Mouse (Mus musculus) liver, embryonic 14.5 days (tissue): ENCODE data around the gene Polq. TPM values are rescaled to one million over a fixed set of nuclear protein-coding genes. Genes with fewer than 3 reads are reported as not detected.

ENCODE experiments used
- ATAC-seq: fragments of 200-750 bp; cut with Nextera tagmentation; 2 replicates; pipeline ENCODE4 v1.8.0; 2017; ENCODE audit warnings: moderate number of reproducible peaks, mild to moderate bottlenecking, moderate library complexity; ENCODE audit not compliant: insufficient read depth
- DNase-seq, 3 experiments: peaks; one replicate each; pipeline ENCODE4 v3.0.0-alpha.2; 2012 to 2013; ENCODE audit warnings: low read depth in 3 of 3, low spot score in 3 of 3
- H3K27ac ChIP-seq: fragments of 300-500 bp; sonication (generic); 2 replicates; pipeline ENCODE4 v1.5.1; 2014; ENCODE audit warnings: moderate library complexity, mild to moderate bottlenecking, control low read depth, inconsistent platforms
- H3K27me3 ChIP-seq: fragments of 300-500 bp; sonication (generic); 2 replicates; pipeline ENCODE4 v1.6.1; 2014; ENCODE audit warnings: mild to moderate bottlenecking, low read length, moderate library complexity; ENCODE audit not compliant: control insufficient read depth, insufficient read depth
- H3K36me3 ChIP-seq: fragments of 300-500 bp; sonication (generic); replicated peaks from 2 replicates; pipeline ENCODE4 v1.6.1; 2014; ENCODE audit warnings: low read depth; ENCODE audit not compliant: control insufficient read depth, insufficient read depth
- H3K4me1 ChIP-seq, 2 experiments: fragments of 200-500 bp in 1 of 2; fragments of 300-500 bp in 1 of 2; sonication (generic) in 1 of 2; replicated peaks; 2 replicates each; pipeline ENCODE4 v1.6.1; 2012 to 2014; ENCODE audit warnings: antibody characterized with exemption in 1 of 2, inconsistent platforms in 1 of 2, low read length in 1 of 2; ENCODE audit not compliant: control insufficient read depth in 2 of 2, insufficient read depth in 2 of 2
- H3K4me2 ChIP-seq: fragments of 300-500 bp; sonication (generic); 2 replicates; pipeline ENCODE4 v1.6.1; 2014; ENCODE audit warnings: low read depth, mild to moderate bottlenecking, control low read depth, moderate library complexity
- H3K4me3 ChIP-seq, 2 experiments: fragments of 200-500 bp in 1 of 2; fragments of 300-500 bp in 1 of 2; sonication (generic) in 1 of 2; 2 replicates each; pipeline ENCODE4 v1.5.1; 2012 to 2014; ENCODE audit warnings: low read depth in 2 of 2, low read length in 2 of 2, mild to moderate bottlenecking in 2 of 2, control low read depth in 1 of 2, inconsistent platforms in 1 of 2, moderate library complexity in 1 of 2; ENCODE audit not compliant: insufficient read depth in 1 of 2
- H3K9ac ChIP-seq: fragments of 300-500 bp; sonication (generic); replicated peaks from 2 replicates; pipeline ENCODE4 v1.6.1; 2014; ENCODE audit warnings: mild to moderate bottlenecking, control low read depth, moderate library complexity
- H3K9me3 ChIP-seq: fragments of 300-500 bp; sonication (generic); 2 replicates; pipeline ENCODE4 v1.6.1; 2016; ENCODE audit warnings: low read length, mixed read lengths; ENCODE audit not compliant: control insufficient read depth
- CTCF ChIP-seq: IDR thresholded peaks from 2 replicates; pipeline ENCODE4 v1.5.1; 2016; ENCODE audit warnings: antibody characterized with exemption, low read depth, control low read depth
- EP300 ChIP-seq: IDR thresholded peaks from 2 replicates; pipeline ENCODE4 v1.6.1; 2016; ENCODE audit warnings: antibody characterized with exemption, low read depth
- WGBS: fragments of 180-500 bp; shearing (Covaris S2); extraction: QIAGEN DNeasy Blood & Tissue Kit; methylation state at CpG from one replicate; pipeline ENCODE4 v1.1.7; 2014; ENCODE audit not compliant: insufficient replicate concordance; 5-methylcytosine and 5-hydroxymethylcytosine counted together
- polyA plus RNA-seq, 2 experiments: library from polyadenylated mRNA; depleted of rRNA in 1 of 2; stranded (reverse) in 1 of 2; unstranded in 1 of 2; fragments of >200 nt; fragmentation: Nextera tagmentation in 1 of 2; extraction: Ambion mirVana in 1 of 2; gene quantifications; 2 replicates each; pipeline versions ENCODE4 v1.2.1 to v1.2.3; 2012 to 2014

Polq gene
- polyA plus RNA-seq (2012; rRNA removed) (5.9 and 8.7 TPM in 2 replicates), polyA plus RNA-seq (2014; fragmentation: Nextera tagmentation; extraction: Ambion mirVana) (9.0 and 11.3 TPM in 2 replicates)

DNA sequence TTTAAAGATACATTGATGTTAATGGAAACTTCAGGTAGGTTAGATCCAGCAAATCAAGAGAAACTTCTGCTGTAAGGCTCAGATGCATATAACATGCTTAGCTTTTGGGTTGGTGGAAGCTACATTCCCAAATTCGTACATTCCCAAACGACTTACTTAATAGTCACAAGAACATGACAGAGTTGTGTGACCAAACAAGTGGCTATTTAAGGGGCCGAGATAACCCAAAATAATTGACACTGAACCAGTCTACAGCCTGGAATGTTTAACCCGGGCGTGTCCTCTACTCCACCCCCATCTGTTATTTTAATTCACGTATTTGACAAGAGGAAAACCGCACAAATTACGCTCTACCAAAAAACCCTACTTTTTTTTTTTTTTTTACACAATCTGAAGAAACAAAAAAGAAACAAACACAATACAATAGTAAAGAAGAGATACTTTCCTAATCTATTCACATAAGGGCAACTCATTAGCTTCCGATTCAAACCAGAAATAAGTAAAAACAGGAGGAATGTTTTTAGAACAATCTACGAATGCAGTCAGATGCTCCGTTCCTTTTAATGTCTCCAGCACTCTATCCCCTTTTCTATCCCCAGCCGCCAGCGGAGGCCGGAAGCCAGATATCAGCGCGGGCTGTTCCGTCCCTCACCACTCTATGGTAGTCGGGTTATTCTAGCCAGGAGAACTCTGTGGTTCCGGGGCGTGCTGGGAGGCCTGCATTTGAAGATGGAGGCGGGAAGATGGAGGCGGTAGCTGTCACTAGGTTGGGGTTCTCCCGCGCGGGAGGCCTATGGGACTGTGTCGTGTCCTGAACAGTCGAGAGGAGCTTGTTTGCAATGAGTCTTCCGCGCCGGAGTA, at the start of gene Polq:
Gene Polq (plus strand): TSS at position 726 of the 861 bp plus-strand sequence.
- peaks cover 16% of the 10 kb centered on the region for H3K36me3 ChIP-seq
- DNase-seq (peak; percentile 91 to 94 (median 92)), ATAC-seq (peak; percentile 97)
- TF ChIP-seq CTCF (0 out of 2 replicates have a peak, but pooled peaks have one; percentile 13), EP300 (no peak)
- H3K4me2 ChIP-seq = peak within 1 kb of the TSS; percentile 83
- H3K27me3 ChIP-seq = no peaks in the 10 kb centered on the region
- H3K27ac ChIP-seq = peak within 1 kb of the TSS; percentile 5
- peaks cover 8 to 12% of the 10 kb centered on the region in 2 experiments for H3K4me1 ChIP-seq
- peak within 1 kb of the TSS; percentile 76 for H3K9ac ChIP-seq
- WGBS = 2% methylated on average over 30 of the region's 30 CpGs
- peak within 1 kb of the TSS; percentile 93 to 94 for H3K4me3 ChIP-seq
- no peaks in the 10 kb centered on the region for H3K9me3 ChIP-seq

DNA sequence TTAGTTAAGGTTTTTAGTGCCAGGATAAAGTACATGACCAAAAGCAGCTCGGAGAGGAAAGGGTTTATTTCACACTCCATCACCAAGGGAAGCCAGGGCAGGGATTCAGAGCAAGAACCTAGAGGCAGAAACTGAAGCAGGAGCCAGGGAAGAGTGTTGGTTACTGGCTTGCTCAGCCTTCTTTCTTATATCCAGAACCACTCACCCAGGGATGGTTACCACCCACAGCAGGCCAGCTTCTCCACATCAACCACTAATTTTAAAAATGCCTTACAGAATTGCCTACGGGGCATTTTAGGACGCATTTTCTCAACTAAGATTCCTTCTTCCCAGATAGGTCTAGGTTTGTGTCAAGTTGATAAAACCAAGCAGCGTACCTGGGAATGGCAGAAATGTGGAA, 48.2 kb upstream of the Polq start:
- 67% methylated on average over 4 of the region's 4 CpGs for WGBS

DNA sequence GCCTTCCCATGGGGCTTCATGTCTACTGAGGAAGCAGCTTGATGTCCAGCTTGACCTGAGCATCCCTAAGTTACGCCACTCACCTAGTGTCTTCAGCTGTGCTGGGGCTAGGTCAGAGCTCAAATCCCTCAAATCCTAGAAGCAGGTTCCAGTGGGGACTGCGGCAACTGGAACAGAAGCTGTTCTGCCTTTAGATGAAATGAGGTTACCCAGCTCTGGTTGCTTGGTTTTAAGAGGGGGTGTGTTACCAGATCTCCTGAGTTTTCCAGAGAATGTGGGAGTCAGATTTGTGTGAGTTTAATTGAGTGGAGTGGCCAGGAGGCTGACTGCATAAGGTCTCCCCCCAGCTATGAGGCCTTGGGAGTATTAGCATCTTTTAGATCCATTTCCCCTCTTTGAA, 32.5 kb upstream of the Polq start:
- DNase-seq = no peak
- no peak overlapping the region for H3K27ac ChIP-seq
- ATAC-seq = no peak
- no peaks in the 10 kb centered on the region for H3K4me1 ChIP-seq
- 67% methylated on average over 2 of the region's 2 CpGs for WGBS
- H3K27me3 ChIP-seq = no peaks in the 10 kb centered on the region
- H3K36me3 ChIP-seq = no peaks in the 10 kb centered on the region
- no peak overlapping the region for H3K4me2 ChIP-seq
- no peak overlapping the region for H3K4me3 ChIP-seq
- TF ChIP-seq CTCF (no peak), EP300 (no peak)
- no peak overlapping the region for H3K9ac ChIP-seq
- no peaks in the 10 kb centered on the region for H3K9me3 ChIP-seq

More for the DNA sequence above, 48.2 kb upstream of the Polq start:
- no peaks in the 10 kb centered on the region for H3K4me1 ChIP-seq
- H3K9me3 ChIP-seq = no peaks in the 10 kb centered on the region
- no peaks in the 10 kb centered on the region for H3K36me3 ChIP-seq
- H3K27ac ChIP-seq = no peak overlapping the region
- no peak overlapping the region for H3K4me2 ChIP-seq
- DNase-seq = no peak
- no peaks in the 10 kb centered on the region for H3K27me3 ChIP-seq
- TF ChIP-seq CTCF (no peak), EP300 (no peak)
- ATAC-seq = no peak
- H3K4me3 ChIP-seq = no peak overlapping the region
- H3K9ac ChIP-seq = no peak overlapping the region

DNA sequence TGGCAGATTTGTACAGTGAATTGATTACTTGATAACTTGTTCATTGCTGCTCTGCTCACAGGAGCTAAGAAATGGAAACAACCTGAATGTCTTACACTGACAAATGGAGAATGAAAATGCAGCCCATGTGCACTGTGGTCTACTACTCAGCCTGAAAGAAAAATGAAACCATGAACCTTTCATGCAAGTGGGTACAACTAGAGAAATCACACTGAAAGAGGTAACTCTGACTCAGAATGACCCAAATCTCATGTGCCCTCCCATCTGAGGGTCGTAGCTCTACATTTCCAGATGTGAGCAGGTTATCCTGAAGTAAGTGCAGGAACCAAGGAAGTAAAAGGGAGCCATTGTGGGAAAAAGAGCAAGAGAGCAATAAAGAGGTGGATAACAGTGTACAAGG, 27.8 kb upstream of the Polq start:
- TF ChIP-seq EP300 = no peak
- TF ChIP-seq CTCF = no peak
- Histone ChIP-seq H3K36me3 (no peaks in the 10 kb centered on the region), H3K27me3 (no peaks in the 10 kb centered on the region), H3K4me2 (no peak overlapping the region), H3K4me1 (0 out of 4 replicates have a peak, but pooled peaks cover 0 to 2% of the 10 kb centered on the region in 2 experiments), H3K4me3 (no peak overlapping the region), H3K27ac (no peak overlapping the region), H3K9me3 (no peaks in the 10 kb centered on the region), H3K9ac (no peak overlapping the region)
- WGBS = 49% methylated on average over 1 of the region's 1 CpGs
- ATAC-seq (no peak), DNase-seq (no peak)

DNA sequence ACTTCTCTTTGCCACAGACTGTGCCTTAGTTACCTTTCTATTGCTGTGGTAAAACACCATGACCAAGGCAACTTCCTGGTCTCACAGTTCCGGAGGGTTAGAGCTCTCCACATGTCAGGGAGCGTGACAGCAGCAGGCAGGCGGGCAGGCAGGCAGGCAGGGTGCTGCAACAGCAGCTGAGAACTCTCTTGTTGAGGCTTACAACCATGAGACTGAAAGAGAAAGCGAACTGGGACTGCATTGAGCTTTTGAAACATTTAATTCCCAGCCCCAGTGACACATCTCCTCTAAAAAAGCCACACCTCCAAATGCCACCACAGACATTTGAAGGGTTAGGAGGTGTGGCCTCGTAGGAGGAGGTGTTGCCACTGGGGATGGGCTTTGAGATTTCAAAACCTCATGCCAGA, 25.9 kb upstream of the Polq start:
- no peak overlapping the region for H3K9ac ChIP-seq
- ATAC-seq (0 out of 2 replicates have a peak, but pooled peaks have one; percentile 33), DNase-seq (peak in 2 of 3 experiments; percentile 26 to 27)
- H3K27me3 ChIP-seq = no peaks in the 10 kb centered on the region
- no peak overlapping the region for H3K27ac ChIP-seq
- TF ChIP-seq CTCF (no peak), EP300 (no peak)
- 0 out of 4 replicates have a peak, but pooled peaks cover 0 to 2% of the 10 kb centered on the region in 2 experiments for H3K4me1 ChIP-seq
- H3K4me3 ChIP-seq = no peak overlapping the region
- H3K9me3 ChIP-seq = no peaks in the 10 kb centered on the region
- H3K4me2 ChIP-seq = no peak overlapping the region
- no peaks in the 10 kb centered on the region for H3K36me3 ChIP-seq
- WGBS = 17% methylated on average over 5 of the region's 5 CpGs
